Mouse (Mus musculus) ES-Bruce4 (cell line): ENCODE data around the gene Taok3. TPM values are rescaled to one million over a fixed set of nuclear protein-coding genes. Genes with fewer than 3 reads are reported as not detected.

Source experiments
- H3K27ac ChIP-seq: 2 replicates; pipeline ENCODE4 v1.5.1; 2012; ENCODE audit warnings: low read length, inconsistent platforms; ENCODE audit not compliant: insufficient read depth
- H3K27me3 ChIP-seq: 2 replicates; pipeline ENCODE4 v1.6.1; 2012; ENCODE audit warnings: mild to moderate bottlenecking, low read length, inconsistent platforms; ENCODE audit not compliant: control insufficient read depth, poor library complexity, insufficient read depth, severe bottlenecking
- H3K36me3 ChIP-seq: 2 replicates; pipeline ENCODE4 v1.6.1; 2012; ENCODE audit warnings: inconsistent platforms, mild to moderate bottlenecking, low read length, moderate library complexity; ENCODE audit not compliant: control insufficient read depth, poor library complexity, insufficient read depth, severe bottlenecking
- H3K4me1 ChIP-seq: one replicate; pipeline ENCODE4 v1.8.1; 2011; ENCODE audit warnings: low read length; ENCODE audit not compliant: control insufficient read depth, insufficient read depth
- H3K4me3 ChIP-seq: 2 replicates; pipeline ENCODE4 v1.5.1; 2011; ENCODE audit warnings: low read depth, mild to moderate bottlenecking, low read length
- H3K9ac ChIP-seq: 2 replicates; pipeline ENCODE4 v1.6.1; 2012; ENCODE audit warnings: low read depth, mild to moderate bottlenecking, inconsistent platforms; ENCODE audit not compliant: poor library complexity, severe bottlenecking
- H3K9me3 ChIP-seq: replicated peaks from 2 replicates; pipeline ENCODE4 v1.6.1; 2012; ENCODE audit warnings: mild to moderate bottlenecking, low read length, inconsistent platforms; ENCODE audit not compliant: control insufficient read depth, poor library complexity, insufficient read depth, severe bottlenecking
- CTCF ChIP-seq: IDR thresholded peaks from one replicate; pipeline ENCODE4 v1.8.1; 2011; ENCODE audit warnings: low read depth, low read length
- EP300 ChIP-seq: IDR thresholded peaks from 2 replicates; pipeline ENCODE4 v1.6.1; 2011; ENCODE audit warnings: low read depth, low read length; ENCODE audit not compliant: insufficient read depth
- POLR2A ChIP-seq: IDR thresholded peaks from one replicate; pipeline ENCODE4 v1.8.1; 2011; ENCODE audit warnings: low read length; ENCODE audit not compliant: insufficient read depth
- polyA plus RNA-seq: library from polyadenylated mRNA; stranded (reverse); fragments of >200 nt; gene quantifications from 2 replicates; pipeline ENCODE4 v1.2.4, GENCODE M21; 2011; ENCODE audit warnings: low read depth; ENCODE audit not compliant: missing spikeins, insufficient read depth, insufficient read length

Gene Taok3
- polyA plus RNA-seq, 1 experiment = 27.3 TPM

GRCm38 (mm10) chr5:117295011-117295410, 175.1 kb downstream of the Taok3 start:
- no peak for TF ChIP-seq POLR2A
- TF ChIP-seq EP300 = no peak
- TF ChIP-seq CTCF = no peak
- H3K4me1 ChIP-seq = no peaks in the 10 kb centered on the region
- no peaks in the 10 kb centered on the region for H3K36me3 ChIP-seq
- no peak overlapping the region for H3K9ac ChIP-seq
- no peak overlapping the region for H3K4me3 ChIP-seq
- no peaks in the 10 kb centered on the region for H3K27me3 ChIP-seq
- peaks cover 3% of the 10 kb centered on the region; the same call in 1 of the 2 replicates for H3K9me3 ChIP-seq
- no peak overlapping the region for H3K27ac ChIP-seq

DNA sequence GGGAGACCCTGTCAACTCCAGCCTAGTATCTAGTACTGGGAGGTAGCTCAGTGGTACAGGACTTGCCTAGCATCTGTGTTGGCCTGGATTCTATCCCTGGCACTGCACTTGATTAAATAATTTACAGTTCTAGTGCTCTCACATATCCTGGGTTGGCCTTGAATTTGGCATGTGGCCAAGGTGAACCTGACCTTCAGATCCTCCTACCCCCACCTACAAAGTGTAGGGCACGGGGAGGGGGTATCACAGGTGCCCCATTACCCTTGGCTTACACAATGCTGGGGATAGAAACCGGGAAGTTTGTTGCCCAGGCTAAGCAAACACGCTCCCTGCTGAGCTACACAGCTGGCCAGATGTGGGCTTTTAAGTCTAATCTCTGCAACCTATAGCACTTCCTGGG, 183.0 kb downstream of the Taok3 start:
- Histone ChIP-seq H3K4me1 (no peaks in the 10 kb centered on the region), H3K27me3 (no peaks in the 10 kb centered on the region), H3K9me3 (0 out of 2 replicates have a peak, but pooled peaks cover 3% of the 10 kb centered on the region), H3K27ac (no peak overlapping the region), H3K9ac (no peak overlapping the region), H3K36me3 (no peaks in the 10 kb centered on the region), H3K4me3 (no peak overlapping the region)
- no peak for TF ChIP-seq EP300
- TF ChIP-seq CTCF = no peak

DNA sequence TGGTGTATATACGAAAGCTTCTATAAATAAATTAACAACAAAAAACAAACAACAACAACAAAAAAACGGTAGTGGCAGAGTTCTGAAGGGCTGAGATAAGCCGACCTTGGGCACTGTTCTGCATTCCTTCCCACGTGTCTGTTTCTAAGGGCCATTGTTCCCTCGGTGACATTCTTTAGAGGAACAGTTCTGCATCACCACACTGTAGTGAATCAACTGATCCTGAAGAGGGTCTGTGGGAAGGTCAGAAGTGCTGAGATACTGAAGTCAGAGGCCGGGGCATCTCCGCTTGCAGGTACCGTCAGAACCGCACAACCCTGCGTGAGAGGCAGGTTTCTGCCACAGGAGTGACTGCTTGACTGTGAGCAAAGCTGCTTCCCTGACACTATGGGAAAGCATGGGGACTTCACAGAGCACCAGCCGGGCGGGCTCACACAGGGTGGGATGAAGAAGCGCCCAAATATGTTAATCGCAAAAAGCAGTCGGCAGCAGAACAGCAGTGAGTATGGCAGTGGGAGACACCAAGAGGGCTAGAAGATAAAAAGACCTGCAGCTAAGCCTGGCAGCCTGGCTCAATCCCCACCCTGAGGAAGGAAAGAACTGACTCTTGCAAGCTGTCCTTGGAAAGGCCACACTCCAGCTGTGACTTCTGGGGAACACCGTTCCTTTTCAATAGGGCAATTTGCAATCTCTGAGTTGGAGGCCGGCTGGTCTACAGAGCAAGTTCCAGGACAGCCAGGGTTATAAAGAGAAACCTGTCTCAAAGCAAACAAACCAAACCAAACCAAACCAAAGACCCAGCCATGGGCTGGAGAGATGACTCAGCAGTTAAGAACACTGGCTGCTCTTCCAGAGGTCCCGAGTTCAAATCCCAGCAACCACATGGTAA, 184.0 kb downstream of the Taok3 start:
- Histone ChIP-seq H3K27me3 (no peaks in the 10 kb centered on the region), H3K4me3 (no peak overlapping the region), H3K9me3 (0 out of 2 replicates have a peak, but pooled peaks cover 3% of the 10 kb centered on the region), H3K27ac (no peak overlapping the region), H3K36me3 (no peaks in the 10 kb centered on the region), H3K9ac (no peak overlapping the region), H3K4me1 (no peaks in the 10 kb centered on the region)
- TF ChIP-seq EP300 (no peak), CTCF (no peak), POLR2A (no peak)

DNA sequence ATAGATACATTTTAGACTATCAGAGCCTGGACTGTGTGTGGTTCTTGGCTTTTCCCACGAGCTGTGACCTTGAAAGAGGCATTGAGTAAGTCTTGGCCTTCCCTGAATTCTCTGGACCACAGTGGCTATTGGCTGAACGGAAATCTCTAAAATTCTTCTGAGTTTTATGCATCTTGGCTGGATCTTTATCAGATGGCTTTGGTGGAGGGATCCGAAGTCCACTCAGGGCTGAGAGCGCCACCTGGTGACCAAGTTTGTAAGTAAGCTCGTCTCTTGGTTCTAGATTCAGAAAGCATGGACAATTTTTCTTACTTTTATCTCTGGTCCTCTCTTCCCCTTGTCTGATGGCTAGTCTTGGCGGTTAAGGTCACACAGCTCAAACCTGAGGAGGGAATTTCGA, 185.0 kb downstream of the Taok3 start:
- Histone ChIP-seq H3K9me3 (0 out of 2 replicates have a peak, but pooled peaks cover 3% of the 10 kb centered on the region), H3K4me1 (no peaks in the 10 kb centered on the region), H3K4me3 (no peak overlapping the region), H3K9ac (no peak overlapping the region), H3K27ac (no peak overlapping the region; the same call in 1 of the 2 replicates), H3K36me3 (no peaks in the 10 kb centered on the region), H3K27me3 (no peaks in the 10 kb centered on the region)
- TF ChIP-seq POLR2A = no peak
- peak; percentile 75 for TF ChIP-seq CTCF
- no peak for TF ChIP-seq EP300

DNA sequence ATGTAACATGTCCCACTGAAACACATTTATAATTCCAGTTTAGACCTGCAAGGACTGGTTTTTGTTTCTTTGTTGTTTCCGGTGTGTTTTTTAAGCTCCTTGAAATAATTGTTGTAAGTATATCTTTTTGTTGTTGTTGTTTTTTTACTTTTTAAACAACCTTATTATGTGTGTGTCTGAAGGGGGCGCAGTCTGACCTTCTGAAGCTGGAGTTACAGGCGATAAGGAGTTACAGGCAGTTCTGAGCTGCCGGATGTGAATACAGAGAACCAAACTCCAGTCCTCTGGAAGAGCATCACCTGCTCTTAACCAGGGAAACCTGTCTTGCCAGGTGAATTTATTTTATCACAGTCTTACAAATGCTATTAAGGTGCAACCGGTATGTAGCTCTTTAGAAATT, 185.8 kb downstream of the Taok3 start:
- Histone ChIP-seq H3K9ac (no peak overlapping the region), H3K27ac (no peak overlapping the region), H3K36me3 (no peaks in the 10 kb centered on the region), H3K4me1 (no peaks in the 10 kb centered on the region), H3K9me3 (0 out of 2 replicates have a peak, but pooled peaks cover 3% of the 10 kb centered on the region), H3K27me3 (no peaks in the 10 kb centered on the region), H3K4me3 (no peak overlapping the region)
- TF ChIP-seq EP300 (no peak), POLR2A (no peak), CTCF (no peak)

DNA sequence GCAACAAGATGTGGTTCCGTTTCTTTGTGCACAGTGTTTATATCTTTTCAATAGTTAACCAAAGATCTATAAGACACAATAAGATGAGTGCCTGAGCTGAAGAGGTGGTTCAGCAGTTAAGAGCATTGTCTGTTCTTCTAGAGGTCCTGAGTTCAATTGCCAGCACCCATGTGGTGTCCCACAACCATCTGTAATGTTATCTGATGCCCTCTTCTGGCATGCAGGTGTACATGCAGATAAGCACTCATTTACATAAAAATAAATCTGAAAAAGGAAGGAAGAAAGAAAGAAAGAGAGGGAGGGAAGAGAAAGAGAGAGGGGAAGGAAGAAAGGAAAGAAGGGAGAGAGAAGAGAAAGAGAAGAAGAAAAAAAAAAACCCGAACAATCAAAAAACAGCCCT, 186.9 kb downstream of the Taok3 start:
- Histone ChIP-seq H3K27ac (no peak overlapping the region), H3K4me1 (no peaks in the 10 kb centered on the region), H3K27me3 (no peaks in the 10 kb centered on the region), H3K9me3 (0 out of 2 replicates have a peak, but pooled peaks cover 3% of the 10 kb centered on the region), H3K4me3 (no peak overlapping the region), H3K36me3 (no peaks in the 10 kb centered on the region), H3K9ac (no peak overlapping the region)
- no peak for TF ChIP-seq CTCF
- TF ChIP-seq EP300 = no peak
- TF ChIP-seq POLR2A = no peak
